ENCODE assay signal across 8 mouse cellular contexts in the genomic region with DNA sequence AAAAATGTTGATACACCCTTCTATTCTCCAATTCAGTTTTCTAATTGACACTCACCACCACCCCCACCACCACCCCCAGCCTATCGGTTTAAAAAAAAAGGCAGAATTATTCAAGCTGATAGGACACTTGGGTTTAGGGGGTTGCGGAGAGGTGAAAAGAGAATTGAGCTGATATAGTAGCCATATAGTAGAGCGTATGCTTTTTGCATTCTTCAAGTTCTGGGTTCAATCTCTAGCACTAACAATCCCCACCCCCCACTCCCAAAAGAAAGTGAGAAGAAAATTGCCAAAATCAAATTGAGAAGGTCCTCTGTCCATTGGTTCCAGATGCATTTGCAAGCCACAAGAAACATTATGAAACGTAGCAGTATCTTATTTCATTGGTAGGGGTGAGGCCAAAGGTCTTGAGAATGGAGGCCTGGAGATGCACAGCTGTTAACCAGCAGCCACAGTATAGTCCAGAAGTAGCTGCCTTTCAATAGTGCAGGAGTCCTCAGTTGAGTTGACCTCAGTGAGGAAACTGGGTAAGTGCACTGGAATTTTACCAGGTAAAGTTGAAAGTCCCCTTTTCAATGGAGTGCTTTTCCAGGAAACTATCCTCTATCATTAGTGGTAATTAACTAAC. TPM values are rescaled to one million over a fixed set of nuclear protein-coding genes. Genes with fewer than 3 reads are reported as not detected.
A peak's percentile ranks its signal among the peaks of the same experiment; 100 is the strongest.
DNase-seq lines count a peak whose midpoint lies in the region; ATAC-seq and TF ChIP-seq lines count a peak whose summit lies in the region.

No protein-coding gene starts in this region.

- no peak for TF ChIP-seq POLR2A in small intestine, adult 2 months (IDR thresholded peaks at IDR 0.05; ENCODE audit: low read depth, low read length)

- H3K27me3 ChIP-seq in lung, postnatal 0 days (replicated peaks; ENCODE audit: insufficient read depth, low read length), result no peaks in the 10 kb centered on the region
- H3K27me3 ChIP-seq in embryonic facial prominence, embryonic 14.5 days (replicated peaks; ENCODE audit: control insufficient read depth, insufficient read depth, low read length), result no peaks in the 10 kb centered on the region
- H3K27me3 ChIP-seq in limb, embryonic 10.5 days (ENCODE audit: low read depth, poor library complexity, severe bottlenecking), result no peaks in the 10 kb centered on the region
- no peaks in the 10 kb centered on the region for H3K27me3 ChIP-seq in small intestine, adult 2 months (ENCODE audit: control insufficient read depth, insufficient read depth, low read length)

- H3K9ac ChIP-seq in lung, postnatal 0 days (replicated peaks; ENCODE audit: low read depth), result peak overlapping the region; percentile 88; the same call in 1 of the 2 replicates
- H3K9ac ChIP-seq in embryonic facial prominence, embryonic 14.5 days (ENCODE audit: low read depth, low read length), result peak overlapping the region; percentile 90; the same call in 1 of the 2 replicates

- 49% methylated on average over 4 of the region's 4 CpGs for WGBS in lung, postnatal 0 days
- WGBS in embryonic facial prominence, embryonic 14.5 days, result 21% methylated on average over 4 of the region's 4 CpGs
- 22% methylated on average over 4 of the region's 4 CpGs for WGBS in limb, embryonic 10.5 days
- WGBS in small intestine, adult 2 months, result 50% methylated on average over 4 of the region's 4 CpGs

- no peaks in the 10 kb centered on the region for H3K36me3 ChIP-seq in lung, postnatal 0 days (ENCODE audit: insufficient read depth, low read length)
- H3K36me3 ChIP-seq in embryonic facial prominence, embryonic 14.5 days (ENCODE audit: control insufficient read depth, insufficient read depth, low read length), result no peaks in the 10 kb centered on the region
- peaks cover 3% of the 10 kb centered on the region; the same call in 1 of the 2 replicates for H3K36me3 ChIP-seq in limb, embryonic 10.5 days
- no peaks in the 10 kb centered on the region for H3K36me3 ChIP-seq in small intestine, adult 2 months (ENCODE audit: control insufficient read depth, insufficient read depth, low read length)

- ATAC-seq in lung, postnatal 0 days, result no peak
- ATAC-seq in embryonic facial prominence, embryonic 14.5 days (ENCODE audit: low read depth), result no peak

- TF ChIP-seq EP300 in lung, postnatal 0 days (IDR thresholded peaks at IDR 0.05), result no peak

- H3K27ac ChIP-seq in lung, postnatal 0 days (ENCODE audit: low read length), result peak overlapping the region; percentile 97
- H3K27ac ChIP-seq in embryonic facial prominence, embryonic 14.5 days (replicated peaks; ENCODE audit: low read depth, low read length), result peak overlapping the region; percentile 97
- peak overlapping the region; percentile 96 for H3K27ac ChIP-seq in limb, embryonic 10.5 days
- peak overlapping the region; percentile 81 for H3K27ac ChIP-seq in small intestine, adult 2 months (ENCODE audit: insufficient read depth, low read depth, low read length)

- peak overlapping the region; percentile 83 for H3K4me2 ChIP-seq in lung, postnatal 0 days (replicated peaks; ENCODE audit: low read depth, low read length)
- peak overlapping the region; percentile 66 for H3K4me2 ChIP-seq in embryonic facial prominence, embryonic 14.5 days (ENCODE audit: low read depth, low read length)

- H3K4me3 ChIP-seq in lung, postnatal 0 days (ENCODE audit: low read depth, low read length), result peak overlapping the region; percentile 91
- H3K4me3 ChIP-seq in embryonic facial prominence, embryonic 14.5 days (ENCODE audit: low read depth, low read length), result peak overlapping the region; percentile 94
- peak overlapping the region; percentile 81 for H3K4me3 ChIP-seq in limb, embryonic 10.5 days
- H3K4me3 ChIP-seq in small intestine, adult 2 months (ENCODE audit: low read depth, low read length), result peak overlapping the region; percentile 97

- H3K4me1 ChIP-seq in lung, postnatal 0 days (ENCODE audit: insufficient read depth, low read depth, low read length), result peaks cover 5% of the 10 kb centered on the region; the same call in 1 of the 2 replicates
- H3K4me1 ChIP-seq in embryonic facial prominence, embryonic 14.5 days (ENCODE audit: control insufficient read depth, insufficient read depth, low read length), result peaks cover 11% of the 10 kb centered on the region
- H3K4me1 ChIP-seq in limb, embryonic 10.5 days, result peaks cover 31% of the 10 kb centered on the region
- H3K4me1 ChIP-seq in small intestine, adult 2 months (ENCODE audit: control insufficient read depth, insufficient read depth, insufficient read length, low read length), result peaks cover 4% of the 10 kb centered on the region

- DNase-seq in lung, postnatal 0 days (ENCODE audit: low spot score), result no peak
- no peak for DNase-seq in lung, postnatal 4 days
- DNase-seq in embryonic facial prominence, embryonic 14.5 days (ENCODE audit: low spot score), result no peak
- DNase-seq in limb, embryonic 10.5 days (ENCODE audit: low spot score), result peak; percentile 34
- DNase-seq in layer of hippocampus, adult 18-20 months (ENCODE audit: low spot score in 2 of 2), result no peak
- DNase-seq in Muller cell, postnatal 12 days (ENCODE audit: inconsistent ontology term), result no peak
- no peak for DNase-seq in adrenal gland, postnatal 10 days

- H3K9me3 ChIP-seq in lung, postnatal 0 days (ENCODE audit: low read length), result no peaks in the 10 kb centered on the region
- H3K9me3 ChIP-seq in embryonic facial prominence, embryonic 14.5 days (ENCODE audit: control insufficient read depth, low read length), result no peaks in the 10 kb centered on the region
- H3K9me3 ChIP-seq in limb, embryonic 10.5 days (replicated peaks), result no peaks in the 10 kb centered on the region

- no peak for TF ChIP-seq CTCF in lung, postnatal 0 days (IDR thresholded peaks at IDR 0.05)
- no peak for TF ChIP-seq CTCF in small intestine, adult 2 months (IDR thresholded peaks at IDR 0.05; ENCODE audit: extremely low read depth, insufficient read length, insufficient replicate concordance, low read depth, low read length)

RNA-seq across cellular contexts. Expression of gene Dcaf5, which starts 0.8 kb away (rescaled TPM):
- polyA plus RNA-seq in lung, postnatal 0 days (2015; fragmentation: Nextera tagmentation; extraction: Ambion mirVana), result 7.7 and 8.3 TPM in 2 replicates
- 12.3 and 15.1 TPM in 2 replicates for polyA plus RNA-seq in embryonic facial prominence, embryonic 14.5 days (2014; fragmentation: Nextera tagmentation; extraction: Ambion mirVana)
- 9.3 and 12.8 TPM in 2 replicates for polyA plus RNA-seq in limb, embryonic 10.5 days (2016; fragmentation: Nextera tagmentation; extraction: Ambion mirVana)
- polyA plus RNA-seq in small intestine, adult 2 months (2012; rRNA removed), result 8.4 and 15.2 TPM in 2 replicates
- total RNA-seq in layer of hippocampus, adult 18-20 months (2021), result 10 to 100 TPM; 65.2 to 69.2 TPM
- total RNA-seq in adrenal gland, postnatal 10 days (2021), result 10 to 100 TPM; 30.9 to 35.0 TPM

RNA-seq across cellular contexts. Expression of gene Exd2, which starts 25.7 kb away (rescaled TPM):
- 10.6 and 14.1 TPM in 2 replicates for polyA plus RNA-seq in lung, postnatal 0 days (2015; fragmentation: Nextera tagmentation; extraction: Ambion mirVana)
- polyA plus RNA-seq in embryonic facial prominence, embryonic 14.5 days (2014; fragmentation: Nextera tagmentation; extraction: Ambion mirVana), result 21.6 and 22.3 TPM in 2 replicates
- 25.9 and 29.7 TPM in 2 replicates for polyA plus RNA-seq in limb, embryonic 10.5 days (2016; fragmentation: Nextera tagmentation; extraction: Ambion mirVana)
- 3.6 and 4.5 TPM in 2 replicates for polyA plus RNA-seq in small intestine, adult 2 months (2012; rRNA removed)
- total RNA-seq in layer of hippocampus, adult 18-20 months (2021), result 10 to 100 TPM; 92.1 to 92.7 TPM
- 10 to 100 TPM; 17.0 to 17.5 TPM for total RNA-seq in adrenal gland, postnatal 10 days (2021)
